Mouse (Mus musculus) olfactory bulb, adult 2 months (tissue): ENCODE measurements around the gene Cd300lf. TPM values are rescaled to one million over a fixed set of nuclear protein-coding genes. Genes with fewer than 3 reads are reported as not detected.

Experiments used
- H3K27ac ChIP-seq: fragments of 200-500 bp; 2 replicates; pipeline ENCODE4 v1.5.1; 2012; ENCODE audit warnings: low read depth, low read length; ENCODE audit not compliant: insufficient read depth
- H3K4me1 ChIP-seq: fragments of 200-500 bp; 2 replicates; pipeline ENCODE4 v1.6.1; 2012; ENCODE audit warnings: low read length; ENCODE audit not compliant: control insufficient read depth, insufficient read depth
- H3K4me3 ChIP-seq: fragments of 200-500 bp; 2 replicates; pipeline ENCODE4 v1.5.1; 2012; ENCODE audit warnings: mild to moderate bottlenecking, low read depth, low read length, moderate library complexity; ENCODE audit not compliant: insufficient read depth
- CTCF ChIP-seq: fragments of 200-500 bp; IDR thresholded peaks from 2 replicates; pipeline ENCODE4 v1.5.1; 2012; ENCODE audit warnings: low read depth, mild to moderate bottlenecking, low read length, moderate library complexity; ENCODE audit not compliant: insufficient read depth
- POLR2A ChIP-seq: fragments of 200-500 bp; IDR thresholded peaks from 2 replicates; pipeline ENCODE4 v1.6.1; 2012; ENCODE audit warnings: mild to moderate bottlenecking, low read depth, low read length, moderate library complexity; ENCODE audit not compliant: insufficient read depth
- WGBS: fragments of 180-500 bp; shearing (Covaris S2); methylation state at CpG from one replicate; pipeline ENCODE4 v1.1.7; 2018; 5-methylcytosine and 5-hydroxymethylcytosine counted together
- polyA plus RNA-seq: library from polyadenylated mRNA; stranded (reverse); fragments of >200 nt; gene quantifications from 2 replicates; pipeline ENCODE4 v1.2.4, GENCODE M21; 2012; ENCODE audit warnings: low replicate concordance; ENCODE audit not compliant: missing spikeins, insufficient read depth, insufficient read length

Cd300lf gene
- polyA plus RNA-seq, 1 experiment, result not detected

GRCm38 (mm10) chr11:115151755-115152429 lies 18.1 kb upstream of the Cd300lf start:
- Histone ChIP-seq H3K27ac (no peak overlapping the region), H3K4me1 (peaks cover 7% of the 10 kb centered on the region; the same call in 1 of the 2 replicates), H3K4me3 (no peak overlapping the region)
- 19% methylated on average over 15 of the region's 15 CpGs for WGBS
- no peak for TF ChIP-seq CTCF
- no peak for TF ChIP-seq POLR2A

DNA sequence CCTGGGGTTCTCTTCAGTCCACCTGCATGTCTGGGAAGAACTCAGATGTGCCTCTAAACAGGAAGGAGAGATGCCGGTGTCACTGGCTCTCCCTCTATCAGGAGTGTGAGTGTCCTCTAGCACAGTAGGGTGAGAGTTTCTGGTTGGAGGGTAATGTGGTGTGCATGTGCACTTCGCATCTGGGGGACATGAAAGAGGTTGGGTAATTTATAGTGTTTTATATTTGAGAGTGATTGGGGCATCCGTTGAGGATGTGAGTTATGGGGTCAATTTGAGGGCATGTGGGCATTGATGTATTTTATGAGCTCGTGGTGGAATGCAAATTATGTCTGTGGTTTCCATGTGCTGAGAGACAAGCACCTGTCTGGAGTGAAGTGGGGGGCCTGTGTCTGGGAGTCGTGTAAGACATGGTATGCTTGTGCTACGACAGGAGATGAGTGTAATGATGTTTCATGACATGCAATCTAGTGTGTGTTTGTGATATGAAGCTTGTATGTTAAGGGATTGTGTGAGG lies 17.0 kb upstream of the Cd300lf start:
- H3K4me1 ChIP-seq, result peaks cover 7% of the 10 kb centered on the region; the same call in 1 of the 2 replicates
- TF ChIP-seq POLR2A, result no peak
- TF ChIP-seq CTCF, result no peak
- WGBS, result 87% methylated on average over 6 of the region's 6 CpGs
- no peak overlapping the region for H3K27ac ChIP-seq
- no peak overlapping the region for H3K4me3 ChIP-seq

- 71% methylated on average over 4 of the region's 4 CpGs for WGBS
- no peak overlapping the region for H3K4me3 ChIP-seq
Measured at GRCm38 (mm10) chr11:115147813-115148212, 14.0 kb upstream of the Cd300lf start.

GRCm38 (mm10) chr11:115141970-115142369 lies 8.2 kb upstream of the Cd300lf start:
- 92% methylated on average over 2 of the region's 2 CpGs for WGBS
- Histone ChIP-seq H3K27ac (no peak overlapping the region), H3K4me1 (no peaks in the 10 kb centered on the region), H3K4me3 (no peak overlapping the region)
- TF ChIP-seq CTCF, result no peak
- TF ChIP-seq POLR2A, result no peak

More at GRCm38 (mm10) chr11:115147813-115148212, 14.0 kb upstream of the Cd300lf start:
- no peak for TF ChIP-seq POLR2A
- no peak for TF ChIP-seq CTCF
- Histone ChIP-seq H3K4me1 (no peaks in the 10 kb centered on the region), H3K27ac (no peak overlapping the region)

- Histone ChIP-seq H3K27ac (no peak overlapping the region), H3K4me1 (no peaks in the 10 kb centered on the region), H3K4me3 (no peak overlapping the region)
- 83% methylated on average over 5 of the region's 5 CpGs for WGBS
- no peak for TF ChIP-seq POLR2A
- TF ChIP-seq CTCF, result no peak
Measured at GRCm38 (mm10) chr11:115138597-115139262, 4.9 kb upstream of the Cd300lf start.

DNA sequence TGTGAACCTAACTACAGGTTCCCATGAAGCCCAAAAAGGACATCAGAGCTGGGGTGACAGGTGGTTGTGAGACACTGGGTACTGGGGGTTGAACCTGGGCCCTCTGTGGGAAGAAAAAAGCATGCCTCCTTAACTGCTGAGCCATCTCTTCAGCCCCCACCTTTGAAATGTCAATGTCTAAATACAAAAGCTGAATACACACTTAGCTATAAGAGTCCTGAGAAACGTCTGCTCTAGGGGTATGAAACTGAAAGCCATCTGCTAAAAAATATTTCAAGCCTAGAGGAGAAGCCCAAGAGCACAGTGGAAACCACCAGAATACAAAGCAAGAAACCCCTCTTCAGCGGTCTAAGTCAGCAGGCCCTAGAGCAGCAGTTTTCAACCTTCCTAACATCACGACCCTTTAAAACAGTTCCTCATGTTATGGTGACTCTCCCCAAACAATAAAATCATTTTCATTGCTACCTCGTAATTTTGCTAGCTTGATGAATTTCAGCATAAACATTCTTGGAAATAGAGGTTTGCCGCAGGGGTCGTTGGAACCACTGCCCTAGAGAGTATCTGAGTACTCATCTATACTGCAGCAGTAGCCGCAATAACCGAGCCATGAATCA lies 1.9 kb downstream of the Cd300lf start:
- Histone ChIP-seq H3K4me1 (no peaks in the 10 kb centered on the region), H3K4me3 (no peak overlapping the region), H3K27ac (no peak overlapping the region)
- 89% methylated on average over 8 of the region's 8 CpGs for WGBS
- TF ChIP-seq CTCF (no peak), POLR2A (no peak)

DNA sequence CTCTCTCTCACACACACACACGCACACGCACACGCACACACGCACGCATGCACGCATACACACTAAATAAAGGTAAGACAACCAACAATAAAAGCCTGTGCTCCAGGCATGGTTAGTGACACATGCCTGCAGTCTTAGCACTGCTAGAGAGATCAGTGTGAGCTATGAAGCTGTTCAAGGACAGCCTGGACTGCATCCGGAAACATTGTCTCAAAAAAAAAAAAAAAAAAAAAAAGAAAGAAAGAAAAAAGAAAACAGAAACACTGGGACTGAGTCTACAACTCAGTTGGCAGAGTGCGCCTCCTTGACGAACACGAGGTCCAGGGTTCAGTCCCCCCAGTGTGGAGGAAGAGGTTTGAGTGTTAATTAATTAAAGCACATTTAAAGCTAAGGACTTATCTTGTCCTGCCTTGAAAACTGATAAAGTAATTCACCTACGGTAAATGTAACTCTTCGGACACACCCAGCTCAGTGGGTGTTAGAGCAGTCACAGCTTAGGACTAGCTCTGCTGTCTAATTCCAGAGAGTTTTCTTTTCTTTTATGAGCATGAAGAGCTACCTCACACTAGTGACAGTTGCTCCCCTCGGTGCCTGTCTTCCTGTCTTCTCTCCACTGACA lies 4.2 kb downstream of the Cd300lf start:
- WGBS, result 84% methylated on average over 13 of the region's 13 CpGs
- no peak overlapping the region for H3K27ac ChIP-seq

GRCm38 (mm10) chr11:115128483-115128882 lies 5.3 kb downstream of the Cd300lf start:
- no peak overlapping the region for H3K27ac ChIP-seq
- WGBS, result 85% methylated on average over 4 of the region's 4 CpGs
- no peak overlapping the region for H3K4me3 ChIP-seq
- no peaks in the 10 kb centered on the region for H3K4me1 ChIP-seq
- TF ChIP-seq POLR2A (no peak), CTCF (no peak)

More for the DNA sequence above, 4.2 kb downstream of the Cd300lf start:
- Histone ChIP-seq H3K4me3 (no peak overlapping the region), H3K4me1 (no peaks in the 10 kb centered on the region)
- TF ChIP-seq POLR2A, result no peak

GRCm38 (mm10) chr11:115119409-115119808 lies 14.4 kb downstream of the Cd300lf start:
- Histone ChIP-seq H3K4me3 (no peak overlapping the region), H3K27ac (no peak overlapping the region), H3K4me1 (no peaks in the 10 kb centered on the region)
- 74% methylated on average over 9 of the region's 9 CpGs for WGBS
- TF ChIP-seq POLR2A (no peak), CTCF (no peak)
